Mouse (Mus musculus) ES-E14 (cell line): ENCODE measurements around the gene Zfp831.

Experiments
- CHD2 ChIP-seq: IDR thresholded peaks from 2 replicates; pipeline ENCODE4 v1.6.1; 2014; ENCODE audit warnings: mild to moderate bottlenecking, low read depth, low read length, inconsistent platforms
- HCFC1 ChIP-seq: IDR thresholded peaks from 2 replicates; pipeline ENCODE4 v1.6.1; 2012; ENCODE audit warnings: low read length, inconsistent platforms, borderline replicate concordance; ENCODE audit not compliant: insufficient read depth
- ZC3H11A ChIP-seq: IDR thresholded peaks from 2 replicates; pipeline ENCODE4 v1.6.1; 2012; ENCODE audit warnings: low read depth, mild to moderate bottlenecking, inconsistent platforms, low read length, borderline replicate concordance
- ZNF384 ChIP-seq: IDR thresholded peaks from 2 replicates; pipeline ENCODE4 v1.6.1; 2012; ENCODE audit warnings: low read depth, low read length, inconsistent platforms

GRCm38 (mm10) chr2:174613921-174614441, 29.4 kb upstream of the Zfp831 start:
- no peak for TF ChIP-seq ZNF384
- no peak for TF ChIP-seq HCFC1
- TF ChIP-seq CHD2, result no peak
- no peak for TF ChIP-seq ZC3H11A
